Mouse (Mus musculus): ENCODE measurements around the gene Aqp11. TPM values are rescaled to one million over a fixed set of nuclear protein-coding genes. Genes with fewer than 3 reads are reported as not detected.

The Aqp11 gene
- polyA plus RNA-seq, 1 experiment from 2014 or later, result 5.7 TPM

Other genes with a start within 250 kb of the Aqp11 start
- gene Aamdc, start 158.8 kb downstream of the Aqp11 start, polyA plus RNA-seq (2014; fragmentation: Nextera tagmentation; extraction: Ambion mirVana), result 37.0 and 41.1 TPM in 2 replicates
- 21.8 and 25.3 TPM in 2 replicates for gene Rsf1, start 158.4 kb downstream of the Aqp11 start, polyA plus RNA-seq (2014; fragmentation: Nextera tagmentation; extraction: Ambion mirVana)
- gene Clns1a, start 41.7 kb downstream of the Aqp11 start, polyA plus RNA-seq (2014; fragmentation: Nextera tagmentation; extraction: Ambion mirVana), result 264 and 278 TPM in 2 replicates
- gene Pak1, start 50.3 kb upstream of the Aqp11 start, polyA plus RNA-seq (2014; fragmentation: Nextera tagmentation; extraction: Ambion mirVana), result 89.8 and 96.1 TPM in 2 replicates
- gene Gdpd4, start 181.7 kb upstream of the Aqp11 start, polyA plus RNA-seq (2014; fragmentation: Nextera tagmentation; extraction: Ambion mirVana), result not detected in 2 replicates

All from neural tube, embryonic 11.5 days (tissue).